Mouse (Mus musculus): ENCODE measurements around the gene Ccng1. TPM values are rescaled to one million over a fixed set of nuclear protein-coding genes. Genes with fewer than 3 reads are reported as not detected.

Ccng1 gene
- 48.4 and 50.0 TPM in 2 replicates for polyA plus RNA-seq (2015; fragmentation: Nextera tagmentation; extraction: Ambion mirVana)

- H3K27me3 ChIP-seq = no peaks in the 10 kb centered on the region
- peak; percentile 98 for ATAC-seq (ENCODE audit: insufficient number of reproducible peaks, low FRiP score, low TSS enrichment, low read depth)
- H3K9ac ChIP-seq = peak within 1 kb of the TSS; percentile 88
- no peaks in the 10 kb centered on the region for H3K9me3 ChIP-seq (replicated peaks)
- H3K27ac ChIP-seq (replicated peaks) = peak within 1 kb of the TSS; percentile 68
- WGBS = 0% methylated on average over 25 of the region's 25 CpGs
- peak within 1 kb of the TSS; percentile 74 for H3K4me2 ChIP-seq (replicated peaks)
- H3K36me3 ChIP-seq = peaks cover 11% of the 10 kb centered on the region
- peak within 1 kb of the TSS; percentile 90 for H3K4me3 ChIP-seq (replicated peaks)
- H3K4me1 ChIP-seq = peaks cover 8% of the 10 kb centered on the region; the same call in 1 of the 2 replicates
These were observed at the start of gene Ccng1 for GRCm38 (mm10) chr11:40755109-40755627. TSS of gene Ccng1 (minus strand) at chr11:40755311.

GRCm38 (mm10) chr11:40790307-40790706 lies 35.2 kb upstream of the Ccng1 start:
- no peak overlapping the region for H3K9ac ChIP-seq
- H3K36me3 ChIP-seq = no peaks in the 10 kb centered on the region
- no peak overlapping the region for H3K4me2 ChIP-seq (replicated peaks)
- no peak for ATAC-seq (ENCODE audit: insufficient number of reproducible peaks, low FRiP score, low TSS enrichment, low read depth)
- 65% methylated on average over 5 of the region's 5 CpGs for WGBS
- H3K4me1 ChIP-seq = no peaks in the 10 kb centered on the region
- H3K4me3 ChIP-seq (replicated peaks) = no peak overlapping the region
- no peaks in the 10 kb centered on the region for H3K27me3 ChIP-seq
- no peaks in the 10 kb centered on the region for H3K9me3 ChIP-seq (replicated peaks)
- H3K27ac ChIP-seq (replicated peaks) = no peak overlapping the region

GRCm38 (mm10) chr11:40789701-40790100 lies 34.6 kb upstream of the Ccng1 start:
- Histone ChIP-seq H3K4me3 (replicated peaks) (no peak overlapping the region), H3K4me2 (replicated peaks) (no peak overlapping the region), H3K27ac (replicated peaks) (no peak overlapping the region), H3K36me3 (no peaks in the 10 kb centered on the region), H3K9me3 (replicated peaks) (no peaks in the 10 kb centered on the region), H3K4me1 (no peaks in the 10 kb centered on the region), H3K27me3 (no peaks in the 10 kb centered on the region), H3K9ac (no peak overlapping the region)
- WGBS = 72% methylated on average over 4 of the region's 4 CpGs
- no peak for ATAC-seq (ENCODE audit: insufficient number of reproducible peaks, low FRiP score, low TSS enrichment, low read depth)

DNA sequence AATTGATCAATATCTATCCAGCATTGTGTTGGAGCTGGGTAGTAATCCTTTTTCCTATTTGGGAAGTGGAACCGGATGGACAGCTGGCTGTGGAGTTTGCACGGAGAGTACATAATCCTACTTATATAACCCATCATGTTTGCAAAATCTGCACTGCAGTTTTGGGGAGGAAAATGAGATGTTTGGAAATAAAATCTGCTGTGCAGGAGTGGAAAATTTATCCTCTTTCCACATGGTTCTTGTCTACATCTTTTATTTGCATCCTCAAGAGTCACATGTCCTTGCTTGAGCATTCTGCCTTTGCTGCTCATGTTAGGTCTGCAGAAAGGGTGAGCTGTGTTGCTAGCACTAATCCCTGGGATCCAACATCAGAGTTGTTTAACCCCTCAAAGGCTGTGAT lies 31.8 kb upstream of the Ccng1 start:
- no peak overlapping the region for H3K4me2 ChIP-seq (replicated peaks)
- no peak overlapping the region for H3K9ac ChIP-seq
- ATAC-seq (ENCODE audit: insufficient number of reproducible peaks, low FRiP score, low TSS enrichment, low read depth) = no peak
- H3K36me3 ChIP-seq = no peaks in the 10 kb centered on the region
- 30% methylated on average over 2 of the region's 2 CpGs for WGBS
- no peak overlapping the region for H3K4me3 ChIP-seq (replicated peaks)
- no peaks in the 10 kb centered on the region for H3K4me1 ChIP-seq
- no peak overlapping the region for H3K27ac ChIP-seq (replicated peaks)
- no peaks in the 10 kb centered on the region for H3K27me3 ChIP-seq
- H3K9me3 ChIP-seq (replicated peaks) = no peaks in the 10 kb centered on the region

GRCm38 (mm10) chr11:40784326-40784725 lies 29.2 kb upstream of the Ccng1 start:
- Histone ChIP-seq H3K27me3 (no peaks in the 10 kb centered on the region), H3K9ac (no peak overlapping the region), H3K36me3 (no peaks in the 10 kb centered on the region), H3K4me3 (replicated peaks) (no peak overlapping the region), H3K4me2 (replicated peaks) (no peak overlapping the region), H3K4me1 (no peaks in the 10 kb centered on the region), H3K9me3 (replicated peaks) (no peaks in the 10 kb centered on the region), H3K27ac (replicated peaks) (no peak overlapping the region)
- 47% methylated on average over 8 of the region's 8 CpGs for WGBS
- no peak for ATAC-seq (ENCODE audit: insufficient number of reproducible peaks, low FRiP score, low TSS enrichment, low read depth)

DNA sequence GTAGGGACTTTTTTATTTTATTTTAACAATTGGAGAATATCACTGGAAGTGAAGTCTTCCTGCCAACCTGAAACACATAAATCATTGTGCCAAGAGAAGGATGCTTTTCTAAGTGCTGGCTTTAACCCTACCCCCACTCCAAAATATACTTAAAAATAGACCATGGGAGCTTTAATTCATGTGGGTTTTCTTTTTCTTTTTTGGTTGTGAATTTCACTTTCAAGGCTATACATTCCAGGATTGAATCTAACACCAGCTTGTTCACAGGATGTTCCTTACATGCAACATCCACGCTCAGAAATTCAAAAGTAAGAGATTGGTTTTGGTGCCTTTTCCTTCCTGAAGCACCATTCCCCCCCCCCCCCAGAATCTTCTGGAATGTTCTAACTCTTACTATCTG lies 28.2 kb upstream of the Ccng1 start:
- ATAC-seq (ENCODE audit: insufficient number of reproducible peaks, low FRiP score, low TSS enrichment, low read depth) = no peak
- H3K9ac ChIP-seq = no peak overlapping the region
- H3K27me3 ChIP-seq = no peaks in the 10 kb centered on the region
- no peak overlapping the region for H3K4me3 ChIP-seq (replicated peaks)
- no peaks in the 10 kb centered on the region for H3K9me3 ChIP-seq (replicated peaks)
- H3K4me1 ChIP-seq = no peaks in the 10 kb centered on the region
- H3K36me3 ChIP-seq = no peaks in the 10 kb centered on the region
- no peak overlapping the region for H3K27ac ChIP-seq (replicated peaks)
- WGBS = 73% methylated on average over 1 of the region's 1 CpGs
- no peak overlapping the region for H3K4me2 ChIP-seq (replicated peaks)

DNA sequence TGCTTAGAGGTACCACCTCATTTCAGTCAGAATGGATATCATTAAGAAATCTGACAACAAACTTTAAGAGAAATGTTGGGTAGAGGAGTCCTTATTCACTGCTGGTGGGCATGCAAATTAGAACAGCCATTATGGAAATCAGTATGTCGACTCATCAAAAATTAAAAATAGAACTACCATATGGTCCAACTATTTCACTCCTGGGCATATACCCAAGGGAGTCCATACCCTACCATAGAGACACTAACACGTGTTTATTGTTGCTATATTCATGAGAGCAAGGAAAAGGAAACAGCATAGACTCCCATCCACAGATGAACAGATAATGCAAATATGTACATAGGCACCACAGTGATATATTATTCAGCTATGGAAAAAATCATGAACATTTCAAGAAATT lies 26.7 kb upstream of the Ccng1 start:
- Histone ChIP-seq H3K9ac (no peak overlapping the region), H3K4me1 (no peaks in the 10 kb centered on the region), H3K27ac (replicated peaks) (no peak overlapping the region), H3K36me3 (no peaks in the 10 kb centered on the region), H3K27me3 (no peaks in the 10 kb centered on the region), H3K9me3 (replicated peaks) (no peaks in the 10 kb centered on the region), H3K4me2 (replicated peaks) (no peak overlapping the region), H3K4me3 (replicated peaks) (no peak overlapping the region)
- ATAC-seq (ENCODE audit: insufficient number of reproducible peaks, low FRiP score, low TSS enrichment, low read depth) = no peak
- 56% methylated on average over 2 of the region's 2 CpGs for WGBS

DNA sequence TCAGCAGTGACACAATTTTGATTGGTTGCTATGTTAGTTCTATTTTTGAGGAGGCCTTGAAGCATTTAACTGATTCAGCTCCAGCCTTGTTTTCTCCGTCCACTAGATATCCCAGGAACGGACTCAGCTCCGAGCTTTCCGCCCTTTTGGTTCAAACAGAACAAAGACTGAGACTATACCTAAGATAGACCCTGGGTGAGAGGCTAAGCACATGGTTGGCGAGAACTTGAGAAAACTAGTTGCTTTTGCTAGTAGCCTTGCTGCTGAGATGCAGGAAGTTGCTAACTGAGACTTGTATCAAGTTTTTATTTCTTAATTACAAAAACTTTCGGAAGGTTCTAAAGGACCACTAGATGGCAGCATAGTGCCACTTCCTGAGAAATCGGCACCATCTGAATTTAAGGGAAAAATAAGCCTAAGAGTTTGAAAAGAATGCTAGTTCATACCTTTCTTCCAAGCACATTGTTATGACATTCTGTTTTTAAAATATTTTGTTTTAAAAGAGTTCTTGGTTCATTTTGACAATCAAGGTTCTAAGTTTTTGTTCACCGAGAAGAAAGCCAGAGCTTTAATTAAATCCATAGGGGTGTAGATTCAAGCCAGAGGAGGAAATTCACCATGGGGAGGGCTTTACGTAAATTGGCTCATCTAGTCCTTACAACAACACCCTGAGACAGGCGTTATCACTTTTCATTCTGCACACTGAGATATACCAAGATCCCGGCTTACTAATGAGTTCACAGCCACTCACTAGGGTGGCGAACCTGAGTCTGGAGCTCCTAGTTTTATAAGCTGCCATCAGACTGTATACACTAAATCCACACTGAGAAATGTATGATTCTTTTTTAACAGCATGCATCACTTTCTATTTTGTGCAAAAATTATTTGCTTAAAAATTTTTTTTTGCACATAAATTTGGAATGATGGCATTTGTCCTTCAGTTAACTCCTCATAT lies 20.5 kb upstream of the Ccng1 start:
- Histone ChIP-seq H3K9me3 (replicated peaks) (no peaks in the 10 kb centered on the region), H3K4me1 (no peaks in the 10 kb centered on the region), H3K27me3 (no peaks in the 10 kb centered on the region), H3K4me3 (replicated peaks) (peak overlapping the region; percentile 12; the same call in 1 of the 2 replicates), H3K9ac (no peak overlapping the region), H3K36me3 (no peaks in the 10 kb centered on the region), H3K4me2 (replicated peaks) (peak overlapping the region; percentile 29), H3K27ac (replicated peaks) (no peak overlapping the region)
- 36% methylated on average over 12 of the region's 12 CpGs for WGBS
- no peak for ATAC-seq (ENCODE audit: insufficient number of reproducible peaks, low FRiP score, low TSS enrichment, low read depth)

GRCm38 (mm10) chr11:40764690-40765089 lies 9.6 kb upstream of the Ccng1 start:
- 78% methylated on average over 4 of the region's 4 CpGs for WGBS
- Histone ChIP-seq H3K27me3 (no peaks in the 10 kb centered on the region), H3K36me3 (no peaks in the 10 kb centered on the region), H3K9me3 (replicated peaks) (no peaks in the 10 kb centered on the region), H3K4me1 (no peaks in the 10 kb centered on the region), H3K4me2 (replicated peaks) (no peak overlapping the region), H3K27ac (replicated peaks) (no peak overlapping the region), H3K9ac (no peak overlapping the region), H3K4me3 (replicated peaks) (no peak overlapping the region)
- ATAC-seq (ENCODE audit: insufficient number of reproducible peaks, low FRiP score, low TSS enrichment, low read depth) = no peak

- Histone ChIP-seq H3K36me3 (no peaks in the 10 kb centered on the region), H3K4me2 (replicated peaks) (no peak overlapping the region), H3K9me3 (replicated peaks) (no peaks in the 10 kb centered on the region), H3K4me3 (replicated peaks) (no peak overlapping the region), H3K27ac (replicated peaks) (no peak overlapping the region), H3K9ac (no peak overlapping the region), H3K27me3 (no peaks in the 10 kb centered on the region), H3K4me1 (no peaks in the 10 kb centered on the region)
- no peak for ATAC-seq (ENCODE audit: insufficient number of reproducible peaks, low FRiP score, low TSS enrichment, low read depth)
- WGBS = 12% methylated on average over 2 of the region's 2 CpGs
These were observed 8.3 kb upstream of the Ccng1 start for GRCm38 (mm10) chr11:40763395-40763794.

- no peaks in the 10 kb centered on the region for H3K9me3 ChIP-seq (replicated peaks)
- no peak overlapping the region for H3K27ac ChIP-seq (replicated peaks)
- no peaks in the 10 kb centered on the region for H3K36me3 ChIP-seq
- no peaks in the 10 kb centered on the region for H3K27me3 ChIP-seq
- no peak overlapping the region for H3K9ac ChIP-seq
- WGBS = 55% methylated on average over 8 of the region's 8 CpGs
- no peak for ATAC-seq (ENCODE audit: insufficient number of reproducible peaks, low FRiP score, low TSS enrichment, low read depth)
- H3K4me3 ChIP-seq (replicated peaks) = no peak overlapping the region
- no peaks in the 10 kb centered on the region for H3K4me1 ChIP-seq
- H3K4me2 ChIP-seq (replicated peaks) = no peak overlapping the region
These were observed 4.8 kb upstream of the Ccng1 start for GRCm38 (mm10) chr11:40759896-40760295.

All from embryonic facial prominence, embryonic 15.5 days (tissue).